Mouse (Mus musculus): ENCODE data around the gene Ralbp1. TPM values are rescaled to one million over a fixed set of nuclear protein-coding genes. Genes with fewer than 3 reads are reported as not detected.

Gene Ralbp1
- polyA plus RNA-seq, 1 experiment from 2014 or later = 46.4 TPM

- DNase-seq (ENCODE audit: low spot score) = no peak
- Histone ChIP-seq H3K27me3 (ENCODE audit: insufficient read depth, poor library complexity, severe bottlenecking) (no peaks in the 10 kb centered on the region), H3K36me3 (peaks cover 29% of the 10 kb centered on the region), H3K9me3 (no peaks in the 10 kb centered on the region), H3K4me3 (no peak overlapping the region), H3K27ac (no peak overlapping the region), H3K4me1 (replicated peaks) (no peaks in the 10 kb centered on the region)
- 79% methylated on average over 4 of the region's 4 CpGs for WGBS
Observed at GRCm38 (mm10) chr17:65802026-65802425, 83.6 kb downstream of the Ralbp1 start.

DNA sequence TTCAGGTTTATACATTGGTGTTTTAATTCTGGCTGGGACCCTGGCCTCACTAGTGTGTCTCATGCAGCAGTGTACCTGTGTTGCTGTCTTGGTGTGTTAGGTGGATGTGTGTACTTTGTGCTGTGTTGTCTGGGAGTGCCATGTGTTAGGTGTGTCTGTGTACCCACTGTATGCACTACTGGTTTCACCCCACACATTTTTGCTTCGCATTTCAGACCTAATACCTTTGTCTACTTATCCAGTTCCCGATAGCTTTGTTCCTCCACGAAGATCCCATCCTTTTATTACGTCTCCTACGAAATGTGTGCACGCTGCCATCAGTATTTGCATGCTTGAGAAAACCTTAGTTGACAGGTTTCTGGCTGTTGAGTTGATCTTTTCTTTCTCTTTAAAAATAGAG, 85.1 kb downstream of the Ralbp1 start:
- Histone ChIP-seq H3K27ac (no peak overlapping the region), H3K36me3 (peaks cover 23% of the 10 kb centered on the region), H3K9me3 (no peaks in the 10 kb centered on the region), H3K4me3 (no peak overlapping the region), H3K27me3 (ENCODE audit: insufficient read depth, poor library complexity, severe bottlenecking) (no peaks in the 10 kb centered on the region), H3K4me1 (replicated peaks) (no peaks in the 10 kb centered on the region)
- 96% methylated on average over 6 of the region's 6 CpGs for WGBS
- no peak for DNase-seq (ENCODE audit: low spot score)

GRCm38 (mm10) chr17:65799353-65799752, 86.2 kb downstream of the Ralbp1 start:
- Histone ChIP-seq H3K27me3 (ENCODE audit: insufficient read depth, poor library complexity, severe bottlenecking) (no peaks in the 10 kb centered on the region), H3K4me1 (replicated peaks) (0 out of 2 replicates have a peak, but pooled peaks cover 3% of the 10 kb centered on the region), H3K27ac (no peak overlapping the region), H3K9me3 (no peaks in the 10 kb centered on the region), H3K36me3 (peaks cover 25% of the 10 kb centered on the region), H3K4me3 (no peak overlapping the region)
- WGBS = 93% methylated on average over 1 of the region's 1 CpGs
- DNase-seq (ENCODE audit: low spot score) = no peak

DNA sequence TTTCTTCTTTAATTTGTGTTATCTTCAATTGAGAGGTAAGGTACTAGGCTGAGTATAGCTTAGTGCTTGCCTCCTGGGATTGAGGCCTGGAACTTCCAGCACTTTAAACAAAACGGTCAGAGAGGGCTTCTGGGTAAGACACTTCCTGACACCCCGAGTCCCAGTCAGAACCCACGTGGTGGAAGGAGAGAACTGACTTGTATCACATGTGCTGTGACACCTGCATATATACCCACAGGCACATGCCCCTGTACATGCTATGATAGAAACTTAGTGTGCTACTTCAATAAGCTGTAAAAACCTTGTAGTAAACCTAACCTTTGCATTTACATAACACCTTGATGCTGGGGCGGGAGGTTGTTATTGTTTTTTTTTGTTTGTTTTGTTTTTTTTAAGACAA, 87.2 kb downstream of the Ralbp1 start:
- Histone ChIP-seq H3K36me3 (peaks cover 21% of the 10 kb centered on the region), H3K27me3 (ENCODE audit: insufficient read depth, poor library complexity, severe bottlenecking) (no peaks in the 10 kb centered on the region), H3K27ac (no peak overlapping the region), H3K9me3 (no peaks in the 10 kb centered on the region), H3K4me1 (replicated peaks) (0 out of 2 replicates have a peak, but pooled peaks cover 4% of the 10 kb centered on the region), H3K4me3 (no peak overlapping the region)
- WGBS = 83% methylated on average over 4 of the region's 4 CpGs
- no peak for DNase-seq (ENCODE audit: low spot score)

Other genes starting within 250 kb of the Ralbp1 start
- gene Txndc2, start 243.6 kb downstream of the Ralbp1 start, polyA plus RNA-seq (2016; fragmentation: Nextera tagmentation; extraction: Ambion mirVana) = 0.09 and 0.17 TPM in 2 replicates
- gene Rab31, start 113.0 kb downstream of the Ralbp1 start, polyA plus RNA-seq (2016; fragmentation: Nextera tagmentation; extraction: Ambion mirVana) = 60.8 and 63.2 TPM in 2 replicates
- 51.0 and 59.6 TPM in 2 replicates for gene Ppp4r1, start 103.2 kb downstream of the Ralbp1 start, polyA plus RNA-seq (2016; fragmentation: Nextera tagmentation; extraction: Ambion mirVana)
- gene Twsg1, start 65.4 kb upstream of the Ralbp1 start, polyA plus RNA-seq (2016; fragmentation: Nextera tagmentation; extraction: Ambion mirVana) = 67.5 and 81.1 TPM in 2 replicates
- gene Ankrd12, start 191.3 kb upstream of the Ralbp1 start, polyA plus RNA-seq (2016; fragmentation: Nextera tagmentation; extraction: Ambion mirVana) = 15.9 and 20.2 TPM in 2 replicates
- gene Ndufv2, start 215.8 kb upstream of the Ralbp1 start, polyA plus RNA-seq (2016; fragmentation: Nextera tagmentation; extraction: Ambion mirVana) = 326 and 335 TPM in 2 replicates
- 31.8 and 34.5 TPM in 2 replicates for gene Washc1, start 225.7 kb upstream of the Ralbp1 start, polyA plus RNA-seq (2016; fragmentation: Nextera tagmentation; extraction: Ambion mirVana)
- 22.8 and 26.9 TPM in 2 replicates for gene Ddx11, start 237.7 kb upstream of the Ralbp1 start, polyA plus RNA-seq (2016; fragmentation: Nextera tagmentation; extraction: Ambion mirVana)